Mouse (Mus musculus) megakaryocyte progenitor cell, adult 5-6 weeks (primary cell): ENCODE data around the gene Tmem174. TPM values are rescaled to one million over a fixed set of nuclear protein-coding genes. Genes with fewer than 3 reads are reported as not detected.
A peak's percentile ranks its signal among the peaks of the same experiment; 100 is the strongest.

ENCODE experiments used
- ATAC-seq: replicated peaks from 2 replicates; pipeline ENCODE4 v1.8.0; 2016; ENCODE audit warnings: mild to moderate bottlenecking, moderate TSS enrichment, inconsistent platforms; ENCODE audit not compliant: poor library complexity
- total RNA-seq, 2 experiments: library from RNA; stranded (forward) in 1 of 2; stranded (reverse) in 1 of 2; fragments of 157-497, 149-512 nt in 1 of 2; fragments of 200-1000 nt in 1 of 2; gene quantifications; 2 replicates each; pipeline versions ENCODE4 v1.2.3 to v1.2.4; 2015 to 2017

Tmem174 gene
- total RNA-seq (2015), result not detected in 2 replicates
- not detected in 2 replicates for total RNA-seq (2017)

DNA sequence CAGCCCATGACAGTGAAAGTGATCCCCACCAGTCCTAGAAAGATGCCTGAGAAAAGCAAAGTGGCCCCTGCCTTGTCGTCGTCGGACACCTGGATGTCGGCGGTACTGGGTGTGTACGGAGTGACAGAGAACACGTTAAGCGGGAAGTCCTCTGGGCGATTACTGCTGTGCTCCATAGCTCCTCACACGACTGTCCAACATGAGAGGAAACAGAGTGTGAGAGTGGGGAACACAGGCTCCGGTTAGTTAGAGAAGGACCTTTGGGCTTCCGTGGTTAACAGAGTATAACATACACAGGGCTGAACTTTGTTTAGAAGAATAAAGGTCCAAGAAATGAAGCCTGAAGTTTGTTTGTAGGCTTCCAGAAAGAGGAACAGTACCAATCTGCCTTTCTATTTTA, at the start of gene Tmem174:
TSS of gene Tmem174 (minus strand) at position 266 of the 400 bp plus-strand sequence.
- ATAC-seq, result no peak

- ATAC-seq, result no peak
Measured at GRCm38 (mm10) chr13:98684144-98684900, 47.1 kb upstream of the Tmem174 start.

DNA sequence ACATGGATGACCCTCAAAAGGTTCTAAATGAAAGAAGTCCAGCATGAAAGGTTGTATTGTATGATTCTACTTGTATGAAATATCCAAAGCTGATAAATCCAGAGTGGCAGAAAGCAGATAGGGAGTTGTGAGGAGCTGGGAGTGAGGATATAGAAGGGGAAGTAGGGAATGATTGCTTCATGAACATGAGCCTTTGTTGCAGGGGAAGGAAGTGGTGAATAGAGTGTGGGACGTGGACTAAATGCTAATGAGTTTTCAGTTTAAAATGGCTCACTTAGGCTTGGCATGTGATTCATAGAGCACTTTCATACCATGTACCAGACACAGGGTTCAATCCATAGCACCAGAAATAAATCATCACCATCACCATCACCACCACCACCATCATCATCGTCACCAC, 46.2 kb upstream of the Tmem174 start:
- peak; percentile 55; the same call in 1 of the 2 replicates for ATAC-seq

DNA sequence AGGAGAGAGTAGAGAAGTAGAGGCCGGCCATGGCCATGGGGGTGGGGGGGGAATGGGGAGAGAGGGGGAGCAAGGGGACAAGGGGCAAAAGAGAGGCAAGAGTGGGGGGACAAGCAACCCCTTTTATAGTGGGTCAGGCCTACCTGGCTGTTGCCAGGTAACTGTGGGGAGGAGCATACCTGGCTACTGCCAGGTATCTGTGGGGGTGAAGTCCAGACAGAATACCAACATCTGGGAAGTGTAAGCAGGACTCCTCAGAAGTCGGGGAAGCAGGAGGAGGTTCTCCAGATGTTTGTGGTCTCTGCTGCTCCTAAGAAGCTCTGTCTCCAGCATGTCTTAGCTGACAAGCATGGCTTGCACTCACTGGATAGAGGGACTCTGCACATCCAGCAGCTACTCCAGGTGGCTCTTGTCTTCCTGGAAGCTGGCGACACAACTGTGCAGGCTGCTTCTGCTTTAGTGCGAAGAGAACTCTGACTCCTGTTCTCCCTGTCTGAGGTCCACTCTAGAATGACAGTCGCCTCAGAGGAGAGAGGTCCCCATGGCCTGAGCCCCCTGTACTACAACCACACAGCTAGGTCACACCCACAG, 43.4 kb upstream of the Tmem174 start:
- no peak for ATAC-seq

DNA sequence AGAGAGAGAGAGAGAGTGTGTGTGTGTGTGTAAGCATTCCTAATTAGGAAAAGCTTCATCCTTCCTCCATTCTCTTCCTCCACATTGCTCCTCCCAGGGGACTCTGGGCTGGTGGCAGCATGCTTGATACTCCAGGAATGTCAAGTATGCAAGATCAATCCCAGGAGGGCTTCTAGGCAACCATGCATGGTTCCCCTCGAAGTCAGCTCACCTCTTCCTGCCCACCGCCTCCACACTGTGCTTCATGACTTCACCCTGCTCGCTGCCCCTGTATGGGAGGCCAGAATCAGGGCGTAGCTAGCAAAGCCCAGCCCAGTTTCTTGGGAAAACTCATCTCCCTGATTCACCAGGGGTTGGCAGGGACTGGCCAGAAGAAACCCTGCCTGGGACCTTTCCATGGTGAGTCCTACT, 42.4 kb upstream of the Tmem174 start:
- no peak for ATAC-seq

- ATAC-seq, result no peak
Measured at GRCm38 (mm10) chr13:98679230-98679629, 42.0 kb upstream of the Tmem174 start.

DNA sequence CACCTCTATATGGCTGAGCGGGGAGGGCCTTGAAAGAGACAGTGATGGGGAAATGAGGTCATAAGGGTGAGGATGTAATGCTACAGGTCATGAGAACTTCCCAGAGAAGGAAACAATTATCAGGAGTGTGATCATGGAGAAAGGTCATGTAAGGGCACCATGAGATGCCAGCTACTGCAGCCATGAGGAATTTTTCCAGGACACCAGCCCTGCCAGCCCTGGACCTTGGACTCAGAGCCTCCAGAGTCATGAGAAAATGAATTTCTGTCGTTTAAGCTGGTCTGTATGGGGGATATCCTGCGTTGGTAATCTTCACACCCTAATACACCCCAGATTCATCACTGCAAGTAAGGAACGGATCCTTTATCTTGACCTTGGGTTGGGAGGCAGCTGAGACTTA, 36.7 kb upstream of the Tmem174 start:
- ATAC-seq, result no peak

DNA sequence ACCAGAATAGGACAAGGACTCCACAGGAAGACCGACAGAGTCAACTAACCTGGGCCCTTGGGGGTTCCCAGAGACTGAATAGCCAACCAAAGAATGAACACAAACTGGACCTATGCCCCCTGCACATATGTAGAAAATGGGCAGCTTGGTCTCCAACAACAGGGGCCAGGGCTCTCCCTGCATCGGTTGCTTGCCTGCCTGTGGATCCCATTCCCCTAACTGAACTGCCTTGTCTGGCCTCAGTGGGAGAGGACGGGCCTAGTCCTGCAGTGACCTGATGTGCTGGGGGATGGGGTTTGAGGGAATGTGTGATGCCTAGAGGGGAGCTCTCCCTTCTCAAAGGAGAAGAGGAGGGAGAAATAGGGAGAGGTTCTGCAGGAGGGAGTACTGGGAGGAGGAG, 32.1 kb upstream of the Tmem174 start:
- ATAC-seq, result no peak

DNA sequence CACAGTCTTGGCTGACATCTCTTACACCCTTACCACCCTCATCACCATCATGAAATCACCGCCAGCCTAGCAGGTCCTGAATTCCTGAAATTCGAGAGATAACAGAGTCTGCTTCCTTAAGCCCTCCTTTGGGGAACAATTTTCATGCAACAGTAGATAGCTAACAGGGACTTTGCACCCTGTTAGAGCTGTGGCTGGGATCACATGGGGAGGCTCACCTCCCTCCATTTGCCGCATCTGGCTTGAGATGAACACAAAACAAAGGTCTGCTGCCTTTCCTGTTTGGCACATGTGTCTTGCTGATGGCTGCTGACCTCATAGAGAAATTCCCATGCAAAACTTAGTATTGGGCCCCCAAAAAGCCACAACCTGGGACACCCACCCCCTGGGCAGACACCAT, 30.1 kb upstream of the Tmem174 start:
- no peak for ATAC-seq

DNA sequence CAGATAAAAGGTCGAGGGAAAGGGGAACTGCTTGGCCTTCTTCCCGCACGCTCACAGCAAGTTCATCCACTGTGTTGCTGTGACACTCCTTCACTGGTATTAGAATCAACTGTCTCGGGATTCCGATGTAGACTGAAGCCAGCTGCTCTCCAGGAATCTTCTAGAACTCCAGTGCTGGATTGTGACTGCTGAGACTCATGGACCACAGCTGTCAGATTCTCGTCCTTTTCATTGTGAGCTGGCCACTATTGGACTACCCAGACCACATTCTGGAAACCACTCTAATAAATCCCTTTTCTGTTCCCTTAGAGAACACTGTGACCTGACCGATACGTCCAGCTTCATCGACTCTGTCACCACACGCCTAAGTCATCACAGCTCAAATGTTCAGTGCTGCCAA, 28.0 kb upstream of the Tmem174 start:
- ATAC-seq, result no peak

GRCm38 (mm10) chr13:98662173-98662675, 25.0 kb upstream of the Tmem174 start:
- no peak for ATAC-seq

DNA sequence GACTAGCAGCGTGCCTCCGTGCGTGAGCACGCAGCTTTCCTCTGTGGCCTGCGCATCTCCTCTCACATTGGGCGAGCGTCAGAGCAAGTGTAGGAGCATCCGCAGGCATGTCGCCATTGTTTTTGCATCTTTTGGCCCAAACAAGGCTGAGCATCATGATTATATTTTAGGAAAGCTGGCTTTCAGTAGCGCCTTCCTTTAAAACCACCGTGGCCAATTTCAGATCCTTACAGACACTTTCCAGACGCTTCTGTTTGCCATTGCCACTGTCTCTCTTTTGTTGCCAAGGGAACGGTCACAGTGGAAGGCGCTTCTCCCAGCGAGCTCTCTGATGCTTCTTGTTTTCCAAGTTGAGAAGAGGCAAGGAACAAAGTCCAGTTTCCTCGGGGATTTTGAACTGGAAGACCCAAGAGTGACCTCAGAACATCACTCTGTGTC, 18.8 kb upstream of the Tmem174 start:
- no peak for ATAC-seq

- no peak for ATAC-seq
Measured at GRCm38 (mm10) chr13:98655346-98655745, 18.1 kb upstream of the Tmem174 start.

- ATAC-seq, result no peak
Measured at GRCm38 (mm10) chr13:98654129-98654939, 17.1 kb upstream of the Tmem174 start.

- ATAC-seq, result no peak
Measured at GRCm38 (mm10) chr13:98652194-98652593, 15.0 kb upstream of the Tmem174 start.

DNA sequence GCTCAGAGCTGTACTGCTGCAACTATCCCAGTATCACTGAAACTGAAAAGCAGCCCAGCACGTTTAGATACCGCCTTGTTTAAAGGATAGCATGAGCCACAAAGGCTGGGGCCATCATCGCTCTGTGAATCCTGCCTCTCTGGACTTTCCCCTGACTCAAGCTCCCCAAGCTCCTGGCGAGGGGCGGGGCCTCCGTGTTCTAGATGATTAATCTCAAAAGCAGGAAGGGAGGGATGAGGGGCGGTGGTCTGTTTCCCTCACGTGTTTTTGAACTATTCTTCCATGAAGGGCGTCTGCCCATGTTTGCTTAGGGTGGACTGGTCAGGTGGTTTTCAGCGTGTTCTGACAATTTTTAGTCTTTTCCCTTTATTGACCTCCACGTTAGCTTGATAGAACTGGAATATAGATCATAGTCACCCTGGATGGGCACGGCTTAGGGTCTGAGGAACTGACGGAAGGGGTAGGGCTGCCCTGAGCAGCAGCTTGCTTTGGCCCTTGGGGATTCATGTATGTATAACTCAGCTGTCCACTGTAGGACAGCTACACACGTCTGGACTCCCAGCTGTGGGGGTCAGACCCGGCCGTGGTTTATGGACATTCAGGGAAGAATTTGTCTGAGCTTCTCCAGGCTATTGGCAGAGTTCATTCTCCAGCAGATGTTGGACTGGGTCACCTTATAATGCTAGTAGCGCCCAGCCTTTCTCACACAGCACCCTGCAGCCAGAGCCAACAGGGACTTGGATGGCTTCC, 14.2 kb upstream of the Tmem174 start:
- no peak for ATAC-seq

GRCm38 (mm10) chr13:98647775-98648568, 10.8 kb upstream of the Tmem174 start:
- no peak for ATAC-seq

GRCm38 (mm10) chr13:98638507-98639166, 1.4 kb upstream of the Tmem174 start:
- ATAC-seq, result no peak

DNA sequence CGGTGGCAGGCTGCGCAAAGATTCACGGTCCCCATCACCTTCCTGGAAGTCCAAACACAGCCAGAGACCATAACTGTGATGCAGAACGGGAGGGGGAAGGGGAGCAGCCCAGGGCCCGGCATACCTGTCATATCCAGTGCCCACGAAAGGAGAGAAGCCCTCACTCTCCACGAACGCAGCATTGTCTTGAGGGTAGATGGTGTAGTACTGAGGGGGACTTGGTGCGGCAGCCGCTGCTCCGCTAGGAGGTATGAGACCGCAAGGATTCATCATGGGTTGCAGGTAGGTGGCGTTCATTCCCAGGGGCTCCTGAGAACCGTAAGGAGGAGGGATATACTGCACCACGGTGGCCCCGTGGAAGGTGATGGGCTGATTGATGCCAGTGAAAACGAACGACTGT, 639 bp downstream of the Tmem174 start:
- ATAC-seq, result no peak
